Mouse (Mus musculus): ENCODE measurements at regions not wholly inside any gene's neighbourhood (a gene's known extent, or its start where the extent isn't known, plus 50 kb on each side); places are given as distances from the start of the nearest gene placed in this dataset.

- Histone ChIP-seq H3K4me3 (ENCODE audit: low read depth, low read length) (no peak overlapping the region), H3K36me3 (ENCODE audit: control insufficient read depth, insufficient read depth, low read length) (no peaks in the 10 kb centered on the region), H3K27me3 (ENCODE audit: control insufficient read depth, insufficient read depth, low read length) (no peaks in the 10 kb centered on the region), H3K4me1 (ENCODE audit: control insufficient read depth, insufficient read depth, low read length) (no peaks in the 10 kb centered on the region), H3K4me2 (no peak overlapping the region), H3K27ac (ENCODE audit: low read depth, low read length) (no peak overlapping the region), H3K9ac (ENCODE audit: low read depth, low read length) (no peak overlapping the region), H3K9me3 (replicated peaks; ENCODE audit: control insufficient read depth, low read length) (no peaks in the 10 kb centered on the region)
- 75% methylated on average over 7 of the region's 7 CpGs for WGBS (ENCODE audit: insufficient replicate concordance)
- no peak for ATAC-seq (replicated peaks; ENCODE audit: insufficient number of reproducible peaks, low FRiP score, low TSS enrichment)
Observed at GRCm38 (mm10) chr16:24277857-24278256, 115.5 kb upstream of the Lpp start.

GRCm38 (mm10) chr16:24262701-24263100 lies 130.6 kb upstream of the Lpp start:
- no peak overlapping the region for H3K4me3 ChIP-seq (ENCODE audit: low read depth, low read length)
- H3K27ac ChIP-seq (ENCODE audit: low read depth, low read length), result no peak overlapping the region
- WGBS (ENCODE audit: insufficient replicate concordance), result 87% methylated on average over 6 of the region's 6 CpGs
- no peaks in the 10 kb centered on the region for H3K9me3 ChIP-seq (replicated peaks; ENCODE audit: control insufficient read depth, low read length)
- no peaks in the 10 kb centered on the region for H3K36me3 ChIP-seq (ENCODE audit: control insufficient read depth, insufficient read depth, low read length)
- no peaks in the 10 kb centered on the region for H3K27me3 ChIP-seq (ENCODE audit: control insufficient read depth, insufficient read depth, low read length)
- H3K4me1 ChIP-seq (ENCODE audit: control insufficient read depth, insufficient read depth, low read length), result no peaks in the 10 kb centered on the region
- H3K4me2 ChIP-seq, result no peak overlapping the region
- no peak for ATAC-seq (replicated peaks; ENCODE audit: insufficient number of reproducible peaks, low FRiP score, low TSS enrichment)
- no peak overlapping the region for H3K9ac ChIP-seq (ENCODE audit: low read depth, low read length)

- Histone ChIP-seq H3K4me2 (no peak overlapping the region), H3K4me3 (ENCODE audit: low read depth, low read length) (no peak overlapping the region), H3K9me3 (replicated peaks; ENCODE audit: control insufficient read depth, low read length) (no peaks in the 10 kb centered on the region), H3K27ac (ENCODE audit: low read depth, low read length) (no peak overlapping the region), H3K27me3 (ENCODE audit: control insufficient read depth, insufficient read depth, low read length) (no peaks in the 10 kb centered on the region), H3K36me3 (ENCODE audit: control insufficient read depth, insufficient read depth, low read length) (no peaks in the 10 kb centered on the region), H3K4me1 (ENCODE audit: control insufficient read depth, insufficient read depth, low read length) (no peaks in the 10 kb centered on the region), H3K9ac (ENCODE audit: low read depth, low read length) (no peak overlapping the region)
- no peak for ATAC-seq (replicated peaks; ENCODE audit: insufficient number of reproducible peaks, low FRiP score, low TSS enrichment)
- WGBS (ENCODE audit: insufficient replicate concordance), result 75% methylated on average over 3 of the region's 3 CpGs
Observed at GRCm38 (mm10) chr16:24259711-24260230, 133.5 kb upstream of the Lpp start.

GRCm38 (mm10) chr16:24258991-24259390 lies 134.3 kb upstream of the Lpp start:
- H3K27me3 ChIP-seq (ENCODE audit: control insufficient read depth, insufficient read depth, low read length), result no peaks in the 10 kb centered on the region
- H3K4me2 ChIP-seq, result no peak overlapping the region
- H3K9ac ChIP-seq (ENCODE audit: low read depth, low read length), result no peak overlapping the region
- H3K9me3 ChIP-seq (replicated peaks; ENCODE audit: control insufficient read depth, low read length), result no peaks in the 10 kb centered on the region
- no peaks in the 10 kb centered on the region for H3K36me3 ChIP-seq (ENCODE audit: control insufficient read depth, insufficient read depth, low read length)
- H3K27ac ChIP-seq (ENCODE audit: low read depth, low read length), result no peak overlapping the region
- no peak overlapping the region for H3K4me3 ChIP-seq (ENCODE audit: low read depth, low read length)
- 35% methylated on average over 1 of the region's 1 CpGs for WGBS (ENCODE audit: insufficient replicate concordance)
- H3K4me1 ChIP-seq (ENCODE audit: control insufficient read depth, insufficient read depth, low read length), result no peaks in the 10 kb centered on the region
- no peak for ATAC-seq (replicated peaks; ENCODE audit: insufficient number of reproducible peaks, low FRiP score, low TSS enrichment)

- no peaks in the 10 kb centered on the region for H3K9me3 ChIP-seq (replicated peaks; ENCODE audit: control insufficient read depth, low read length)
- no peak overlapping the region for H3K27ac ChIP-seq (ENCODE audit: low read depth, low read length)
- no peak for ATAC-seq (replicated peaks; ENCODE audit: insufficient number of reproducible peaks, low FRiP score, low TSS enrichment)
- H3K36me3 ChIP-seq (ENCODE audit: control insufficient read depth, insufficient read depth, low read length), result no peaks in the 10 kb centered on the region
- H3K4me3 ChIP-seq (ENCODE audit: low read depth, low read length), result no peak overlapping the region
- H3K9ac ChIP-seq (ENCODE audit: low read depth, low read length), result no peak overlapping the region
- no peaks in the 10 kb centered on the region for H3K4me1 ChIP-seq (ENCODE audit: control insufficient read depth, insufficient read depth, low read length)
- WGBS (ENCODE audit: insufficient replicate concordance), result 81% methylated on average over 10 of the region's 10 CpGs
- no peak overlapping the region for H3K4me2 ChIP-seq
- no peaks in the 10 kb centered on the region for H3K27me3 ChIP-seq (ENCODE audit: control insufficient read depth, insufficient read depth, low read length)
Observed at GRCm38 (mm10) chr16:24255037-24255436, 138.3 kb upstream of the Lpp start.

- Histone ChIP-seq H3K27me3 (ENCODE audit: control insufficient read depth, insufficient read depth, low read length) (no peaks in the 10 kb centered on the region), H3K36me3 (ENCODE audit: control insufficient read depth, insufficient read depth, low read length) (no peaks in the 10 kb centered on the region), H3K4me3 (ENCODE audit: low read depth, low read length) (no peak overlapping the region), H3K27ac (ENCODE audit: low read depth, low read length) (no peak overlapping the region), H3K9me3 (replicated peaks; ENCODE audit: control insufficient read depth, low read length) (no peaks in the 10 kb centered on the region), H3K4me1 (ENCODE audit: control insufficient read depth, insufficient read depth, low read length) (no peaks in the 10 kb centered on the region), H3K4me2 (no peak overlapping the region), H3K9ac (ENCODE audit: low read depth, low read length) (no peak overlapping the region)
- ATAC-seq (replicated peaks; ENCODE audit: insufficient number of reproducible peaks, low FRiP score, low TSS enrichment), result no peak
Observed at GRCm38 (mm10) chr16:24254590-24254989, 138.7 kb upstream of the Lpp start.

GRCm38 (mm10) chr16:24254143-24254542 lies 139.2 kb upstream of the Lpp start:
- no peaks in the 10 kb centered on the region for H3K27me3 ChIP-seq (ENCODE audit: control insufficient read depth, insufficient read depth, low read length)

GRCm38 (mm10) chr16:24247291-24247690 lies 146.0 kb upstream of the Lpp start:
- Histone ChIP-seq H3K4me1 (ENCODE audit: control insufficient read depth, insufficient read depth, low read length) (no peaks in the 10 kb centered on the region), H3K4me3 (ENCODE audit: low read depth, low read length) (no peak overlapping the region), H3K9ac (ENCODE audit: low read depth, low read length) (no peak overlapping the region), H3K4me2 (no peak overlapping the region), H3K9me3 (replicated peaks; ENCODE audit: control insufficient read depth, low read length) (no peaks in the 10 kb centered on the region), H3K27me3 (ENCODE audit: control insufficient read depth, insufficient read depth, low read length) (no peaks in the 10 kb centered on the region), H3K36me3 (ENCODE audit: control insufficient read depth, insufficient read depth, low read length) (no peaks in the 10 kb centered on the region), H3K27ac (ENCODE audit: low read depth, low read length) (no peak overlapping the region)
- ATAC-seq (replicated peaks; ENCODE audit: insufficient number of reproducible peaks, low FRiP score, low TSS enrichment), result no peak
- WGBS (ENCODE audit: insufficient replicate concordance), result 72% methylated on average over 5 of the region's 5 CpGs

More at GRCm38 (mm10) chr16:24254143-24254542, 139.2 kb upstream of the Lpp start:
- Histone ChIP-seq H3K4me3 (ENCODE audit: low read depth, low read length) (no peak overlapping the region), H3K9ac (ENCODE audit: low read depth, low read length) (no peak overlapping the region), H3K36me3 (ENCODE audit: control insufficient read depth, insufficient read depth, low read length) (no peaks in the 10 kb centered on the region), H3K4me2 (no peak overlapping the region), H3K27ac (ENCODE audit: low read depth, low read length) (no peak overlapping the region), H3K4me1 (ENCODE audit: control insufficient read depth, insufficient read depth, low read length) (no peaks in the 10 kb centered on the region), H3K9me3 (replicated peaks; ENCODE audit: control insufficient read depth, low read length) (no peaks in the 10 kb centered on the region)
- ATAC-seq (replicated peaks; ENCODE audit: insufficient number of reproducible peaks, low FRiP score, low TSS enrichment), result no peak
- 72% methylated on average over 4 of the region's 4 CpGs for WGBS (ENCODE audit: insufficient replicate concordance)

- H3K9ac ChIP-seq (ENCODE audit: low read depth, low read length), result no peak overlapping the region
Observed at GRCm38 (mm10) chr16:24238075-24238555, 155.2 kb upstream of the Lpp start.

More at GRCm38 (mm10) chr16:24238075-24238555, 155.2 kb upstream of the Lpp start:
- H3K4me3 ChIP-seq (ENCODE audit: low read depth, low read length), result no peak overlapping the region
- no peaks in the 10 kb centered on the region for H3K4me1 ChIP-seq (ENCODE audit: control insufficient read depth, insufficient read depth, low read length)
- 68% methylated on average over 3 of the region's 3 CpGs for WGBS (ENCODE audit: insufficient replicate concordance)
- H3K9me3 ChIP-seq (replicated peaks; ENCODE audit: control insufficient read depth, low read length), result no peaks in the 10 kb centered on the region
- no peaks in the 10 kb centered on the region for H3K36me3 ChIP-seq (ENCODE audit: control insufficient read depth, insufficient read depth, low read length)
- ATAC-seq (replicated peaks; ENCODE audit: insufficient number of reproducible peaks, low FRiP score, low TSS enrichment), result no peak
- no peak overlapping the region for H3K4me2 ChIP-seq
- H3K27me3 ChIP-seq (ENCODE audit: control insufficient read depth, insufficient read depth, low read length), result no peaks in the 10 kb centered on the region; the same call in 1 of the 2 replicates
- no peak overlapping the region for H3K27ac ChIP-seq (ENCODE audit: low read depth, low read length)

Measured in heart, embryonic 11.5 days (tissue).